Mouse (Mus musculus): Measurements from ENCODE around the gene Ly86. TPM values are rescaled to one million over a fixed set of nuclear protein-coding genes. Genes with fewer than 3 reads are reported as not detected.
A peak's percentile ranks its signal among the peaks of the same experiment; 100 is the strongest.

Gene Ly86
- polyA plus RNA-seq (2015; fragmentation: Nextera tagmentation; extraction: Ambion mirVana), result 16.0 and 17.3 TPM in 2 replicates

GRCm38 (mm10) chr13:37344909-37345772 lies at the start of gene Ly86:
TSS of gene Ly86 (plus strand) at chr13:37345208.
- H3K27ac ChIP-seq (ENCODE audit: low read length), result peak within 1 kb of the TSS; percentile 61
- ATAC-seq (ENCODE audit: low read depth), result peak; percentile 83

GRCm38 (mm10) chr13:37297886-37298285 lies 47.1 kb upstream of the Ly86 start:
- Histone ChIP-seq H3K27ac (ENCODE audit: low read length) (no peak overlapping the region), H3K9me3 (ENCODE audit: control insufficient read depth, low read length) (no peaks in the 10 kb centered on the region), H3K4me2 (ENCODE audit: low read depth, low read length) (no peak overlapping the region), H3K4me3 (ENCODE audit: low read length) (no peak overlapping the region), H3K9ac (ENCODE audit: low read length) (no peak overlapping the region), H3K36me3 (ENCODE audit: control insufficient read depth, insufficient read depth, low read length) (no peaks in the 10 kb centered on the region), H3K27me3 (ENCODE audit: control insufficient read depth, insufficient read depth, low read depth, low read length) (no peaks in the 10 kb centered on the region), H3K4me1 (replicated peaks; ENCODE audit: control insufficient read depth, insufficient read depth, low read length) (no peaks in the 10 kb centered on the region)
- ATAC-seq (ENCODE audit: low read depth), result no peak
- 57% methylated on average over 5 of the region's 5 CpGs for WGBS

More at GRCm38 (mm10) chr13:37344909-37345772, at the start of gene Ly86:
- Histone ChIP-seq H3K36me3 (ENCODE audit: control insufficient read depth, insufficient read depth, low read length) (no peaks in the 10 kb centered on the region), H3K4me1 (replicated peaks; ENCODE audit: control insufficient read depth, insufficient read depth, low read length) (no peaks in the 10 kb centered on the region), H3K27me3 (ENCODE audit: control insufficient read depth, insufficient read depth, low read depth, low read length) (no peaks in the 10 kb centered on the region), H3K9me3 (ENCODE audit: control insufficient read depth, low read length) (no peaks in the 10 kb centered on the region), H3K4me3 (ENCODE audit: low read length) (no peak within 1 kb of the TSS), H3K4me2 (ENCODE audit: low read depth, low read length) (no peak within 1 kb of the TSS), H3K9ac (ENCODE audit: low read length) (no peak within 1 kb of the TSS)
- WGBS, result 85% methylated on average over 28 of the region's 28 CpGs

DNA sequence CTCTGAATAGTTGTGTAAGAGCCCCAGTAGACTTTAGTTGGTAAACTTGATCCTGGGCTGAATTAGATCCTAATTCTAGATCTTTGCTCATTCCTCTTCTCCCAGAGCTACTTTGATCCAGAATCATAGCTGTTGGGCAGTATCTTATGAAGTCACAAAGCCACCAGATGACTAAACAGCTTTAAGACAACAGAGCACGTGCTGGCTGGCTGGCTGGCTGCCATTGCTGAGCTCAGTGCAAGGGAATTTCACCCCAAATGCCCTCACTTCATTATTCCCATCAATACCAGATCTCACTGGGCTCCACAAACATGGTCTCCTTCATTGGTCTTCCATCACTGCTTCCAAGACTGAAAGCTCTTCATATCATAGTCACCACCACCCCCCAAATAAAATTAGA lies 46.2 kb upstream of the Ly86 start:
- Histone ChIP-seq H3K27ac (ENCODE audit: low read length) (no peak overlapping the region), H3K36me3 (ENCODE audit: control insufficient read depth, insufficient read depth, low read length) (no peaks in the 10 kb centered on the region), H3K4me3 (ENCODE audit: low read length) (no peak overlapping the region), H3K9me3 (ENCODE audit: control insufficient read depth, low read length) (no peaks in the 10 kb centered on the region), H3K9ac (ENCODE audit: low read length) (no peak overlapping the region), H3K4me1 (replicated peaks; ENCODE audit: control insufficient read depth, insufficient read depth, low read length) (no peaks in the 10 kb centered on the region), H3K4me2 (ENCODE audit: low read depth, low read length) (no peak overlapping the region), H3K27me3 (ENCODE audit: control insufficient read depth, insufficient read depth, low read depth, low read length) (no peaks in the 10 kb centered on the region)
- no peak for ATAC-seq (ENCODE audit: low read depth)
- 23% methylated on average over 1 of the region's 1 CpGs for WGBS

GRCm38 (mm10) chr13:37302877-37303276 lies 42.1 kb upstream of the Ly86 start:
- H3K27ac ChIP-seq (ENCODE audit: low read length), result no peak overlapping the region

DNA sequence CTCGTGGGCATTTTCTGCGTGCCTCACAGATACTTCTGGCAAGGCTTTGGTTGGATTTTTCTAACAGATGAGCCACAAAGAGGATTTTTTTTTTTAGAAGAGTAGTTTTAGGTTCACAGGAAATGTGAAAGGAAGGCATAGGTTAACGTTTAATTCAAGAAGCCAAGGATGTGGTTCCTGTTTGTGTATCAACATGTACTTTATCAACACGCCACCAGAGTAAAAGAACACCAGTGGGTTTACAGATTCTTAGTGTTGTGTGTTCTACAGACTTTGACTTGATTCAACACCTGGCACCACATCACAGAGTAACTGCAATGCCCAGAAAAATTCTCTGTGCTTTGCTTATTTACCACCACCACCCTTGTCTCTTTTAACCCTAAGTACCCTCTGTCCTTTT lies 37.0 kb upstream of the Ly86 start:
- no peaks in the 10 kb centered on the region for H3K9me3 ChIP-seq (ENCODE audit: control insufficient read depth, low read length)
- ATAC-seq (ENCODE audit: low read depth), result no peak
- H3K4me3 ChIP-seq (ENCODE audit: low read length), result no peak overlapping the region
- H3K4me2 ChIP-seq (ENCODE audit: low read depth, low read length), result no peak overlapping the region
- peaks cover 8% of the 10 kb centered on the region for H3K4me1 ChIP-seq (replicated peaks; ENCODE audit: control insufficient read depth, insufficient read depth, low read length)
- WGBS, result 52% methylated on average over 4 of the region's 4 CpGs
- H3K27me3 ChIP-seq (ENCODE audit: control insufficient read depth, insufficient read depth, low read depth, low read length), result 0 out of 2 replicates have a peak, but pooled peaks cover 5% of the 10 kb centered on the region
- no peak overlapping the region for H3K9ac ChIP-seq (ENCODE audit: low read length)
- no peaks in the 10 kb centered on the region for H3K36me3 ChIP-seq (ENCODE audit: control insufficient read depth, insufficient read depth, low read length)
- no peak overlapping the region for H3K27ac ChIP-seq (ENCODE audit: low read length)

More at GRCm38 (mm10) chr13:37302877-37303276, 42.1 kb upstream of the Ly86 start:
- Histone ChIP-seq H3K27me3 (ENCODE audit: control insufficient read depth, insufficient read depth, low read depth, low read length) (no peaks in the 10 kb centered on the region), H3K4me2 (ENCODE audit: low read depth, low read length) (no peak overlapping the region), H3K4me1 (replicated peaks; ENCODE audit: control insufficient read depth, insufficient read depth, low read length) (no peaks in the 10 kb centered on the region), H3K4me3 (ENCODE audit: low read length) (no peak overlapping the region), H3K9me3 (ENCODE audit: control insufficient read depth, low read length) (no peaks in the 10 kb centered on the region), H3K36me3 (ENCODE audit: control insufficient read depth, insufficient read depth, low read length) (no peaks in the 10 kb centered on the region), H3K9ac (ENCODE audit: low read length) (no peak overlapping the region)
- ATAC-seq (ENCODE audit: low read depth), result no peak
- WGBS, result 33% methylated on average over 5 of the region's 5 CpGs

DNA sequence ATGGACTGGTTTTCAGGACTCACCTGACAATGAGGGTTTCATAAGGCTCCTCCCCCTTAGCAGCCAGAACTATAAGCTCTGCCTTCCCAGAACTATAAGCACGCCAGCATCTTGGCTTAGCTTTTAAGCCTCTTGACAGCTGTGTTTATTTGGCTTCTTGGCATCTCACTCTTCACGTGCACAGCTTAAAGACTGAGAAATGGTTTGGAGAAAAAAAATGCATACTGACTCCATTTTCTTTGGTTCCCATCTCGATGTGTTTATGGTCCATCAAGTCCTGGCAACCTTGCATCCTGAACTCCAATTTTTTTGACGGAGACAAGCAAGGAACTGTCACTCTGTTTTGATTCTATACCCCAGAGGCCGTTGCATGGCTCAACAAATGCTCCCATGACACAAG lies 35.7 kb upstream of the Ly86 start:
- 27% methylated on average over 5 of the region's 5 CpGs for WGBS

GRCm38 (mm10) chr13:37310331-37310730 lies 34.7 kb upstream of the Ly86 start:
- Histone ChIP-seq H3K4me2 (ENCODE audit: low read depth, low read length) (no peak overlapping the region), H3K27me3 (ENCODE audit: control insufficient read depth, insufficient read depth, low read depth, low read length) (0 out of 2 replicates have a peak, but pooled peaks cover 5% of the 10 kb centered on the region), H3K36me3 (ENCODE audit: control insufficient read depth, insufficient read depth, low read length) (no peaks in the 10 kb centered on the region), H3K9me3 (ENCODE audit: control insufficient read depth, low read length) (no peaks in the 10 kb centered on the region), H3K9ac (ENCODE audit: low read length) (no peak overlapping the region), H3K27ac (ENCODE audit: low read length) (no peak overlapping the region), H3K4me3 (ENCODE audit: low read length) (no peak overlapping the region), H3K4me1 (replicated peaks; ENCODE audit: control insufficient read depth, insufficient read depth, low read length) (peaks cover 8% of the 10 kb centered on the region)
- ATAC-seq (ENCODE audit: low read depth), result 0 out of 2 replicates have a peak, but pooled peaks have one; percentile 24
- WGBS, result 26% methylated on average over 8 of the region's 8 CpGs

More for the DNA sequence above, 35.7 kb upstream of the Ly86 start:
- Histone ChIP-seq H3K4me1 (replicated peaks; ENCODE audit: control insufficient read depth, insufficient read depth, low read length) (peaks cover 8% of the 10 kb centered on the region), H3K9me3 (ENCODE audit: control insufficient read depth, low read length) (no peaks in the 10 kb centered on the region), H3K4me3 (ENCODE audit: low read length) (no peak overlapping the region), H3K4me2 (ENCODE audit: low read depth, low read length) (no peak overlapping the region), H3K27ac (ENCODE audit: low read length) (no peak overlapping the region), H3K27me3 (ENCODE audit: control insufficient read depth, insufficient read depth, low read depth, low read length) (0 out of 2 replicates have a peak, but pooled peaks cover 5% of the 10 kb centered on the region), H3K36me3 (ENCODE audit: control insufficient read depth, insufficient read depth, low read length) (no peaks in the 10 kb centered on the region), H3K9ac (ENCODE audit: low read length) (no peak overlapping the region)
- ATAC-seq (ENCODE audit: low read depth), result no peak

DNA sequence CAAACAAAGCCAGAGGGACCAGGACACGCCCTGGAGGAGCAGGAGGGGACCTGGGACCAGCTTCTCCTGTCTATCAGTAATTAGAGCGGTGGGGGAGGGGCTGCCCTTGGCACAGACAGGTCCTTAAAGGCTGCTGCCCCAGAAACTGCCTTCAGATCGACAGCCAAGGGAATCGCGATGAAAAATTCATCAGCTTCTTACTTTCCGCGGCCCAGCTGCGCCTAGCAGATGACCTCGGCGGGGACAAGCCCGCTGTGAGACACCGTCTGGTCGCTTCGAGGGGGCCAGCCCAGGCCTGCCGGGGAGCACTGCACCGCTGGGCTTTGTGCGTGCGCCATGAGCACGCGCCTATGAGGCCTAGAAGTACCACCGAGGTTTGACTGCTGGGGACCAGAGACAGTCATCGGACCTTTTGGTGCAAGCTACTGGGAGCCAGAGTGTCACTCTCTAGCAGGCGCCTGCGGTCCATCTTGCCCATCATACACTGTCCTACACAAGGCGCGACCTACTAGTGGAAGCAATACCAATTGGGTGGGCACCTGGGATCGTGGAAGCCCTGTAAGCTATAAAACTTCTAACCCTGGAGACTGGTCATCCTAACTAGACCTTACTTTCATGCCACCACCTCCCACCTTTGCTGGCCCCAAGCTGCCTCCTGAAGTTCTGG lies 33.3 kb upstream of the Ly86 start:
- 27% methylated on average over 27 of the region's 27 CpGs for WGBS
- Histone ChIP-seq H3K9ac (ENCODE audit: low read length) (peak overlapping the region; percentile 72), H3K27ac (ENCODE audit: low read length) (no peak overlapping the region)

More for the DNA sequence above, 33.3 kb upstream of the Ly86 start:
- Histone ChIP-seq H3K9me3 (ENCODE audit: control insufficient read depth, low read length) (no peaks in the 10 kb centered on the region), H3K4me2 (ENCODE audit: low read depth, low read length) (peak overlapping the region; percentile 83), H3K36me3 (ENCODE audit: control insufficient read depth, insufficient read depth, low read length) (no peaks in the 10 kb centered on the region), H3K4me1 (replicated peaks; ENCODE audit: control insufficient read depth, insufficient read depth, low read length) (peaks cover 8% of the 10 kb centered on the region), H3K27me3 (ENCODE audit: control insufficient read depth, insufficient read depth, low read depth, low read length) (0 out of 2 replicates have a peak, but pooled peaks cover 5% of the 10 kb centered on the region), H3K4me3 (ENCODE audit: low read length) (peak overlapping the region; percentile 46)
- peak; percentile 27; the same call in 1 of the 2 replicates for ATAC-seq (ENCODE audit: low read depth)
